Mouse (Mus musculus) heart, postnatal 0 days (tissue): ENCODE measurements around the gene D430041D05Rik. TPM values are rescaled to one million over a fixed set of nuclear protein-coding genes. Genes with fewer than 3 reads are reported as not detected.
A peak's percentile ranks its signal among the peaks of the same experiment; 100 is the strongest.

ENCODE experiments used
- ATAC-seq: fragments of 200-750 bp; cut with Nextera tagmentation; 2 replicates; pipeline ENCODE4 v1.8.0; 2017; ENCODE audit warnings: low read depth, moderate number of reproducible peaks, moderate library complexity; ENCODE audit not compliant: insufficient read depth
- DNase-seq: peaks from one replicate; pipeline ENCODE4 v3.0.0-alpha.2; 2016; ENCODE audit warnings: low spot score
- H3K27ac ChIP-seq: fragments of 300-500 bp; sonication (generic); 2 replicates; pipeline ENCODE4 v1.5.1; 2014; ENCODE audit warnings: low read depth, mild to moderate bottlenecking
- H3K27me3 ChIP-seq: fragments of 300-500 bp; sonication (generic); 2 replicates; pipeline ENCODE4 v1.6.1; 2014; ENCODE audit warnings: low read length, mixed read lengths; ENCODE audit not compliant: control insufficient read depth, insufficient read depth
- H3K36me3 ChIP-seq: fragments of 300-500 bp; sonication (generic); replicated peaks from 2 replicates; pipeline ENCODE4 v1.6.1; 2014; ENCODE audit warnings: low read length, mixed read lengths; ENCODE audit not compliant: control insufficient read depth, insufficient read depth
- H3K4me1 ChIP-seq: fragments of 300-500 bp; sonication (generic); 2 replicates; pipeline ENCODE4 v1.6.1; 2014; ENCODE audit warnings: antibody characterized with exemption; ENCODE audit not compliant: control insufficient read depth, insufficient read depth
- H3K4me2 ChIP-seq: fragments of 300-500 bp; sonication (generic); 2 replicates; pipeline ENCODE4 v1.6.1; 2014; ENCODE audit warnings: low read depth, mild to moderate bottlenecking, low read length, moderate library complexity
- H3K4me3 ChIP-seq: fragments of 300-500 bp; sonication (generic); 2 replicates; pipeline ENCODE4 v1.5.1; 2014; ENCODE audit warnings: low read depth, low read length
- H3K9ac ChIP-seq: fragments of 300-500 bp; sonication (generic); replicated peaks from 2 replicates; pipeline ENCODE4 v1.6.1; 2014; ENCODE audit warnings: low read depth, low read length, mixed read lengths
- H3K9me3 ChIP-seq: fragments of 300-500 bp; sonication (generic); replicated peaks from 2 replicates; pipeline ENCODE4 v1.6.1; 2016; ENCODE audit warnings: low read length; ENCODE audit not compliant: control insufficient read depth
- CTCF ChIP-seq: IDR thresholded peaks from 2 replicates; pipeline ENCODE4 v1.5.1; 2016; ENCODE audit warnings: antibody characterized with exemption, control low read depth, low read depth
- EP300 ChIP-seq: IDR thresholded peaks from 2 replicates; pipeline ENCODE4 v1.6.1; 2016; ENCODE audit warnings: antibody characterized with exemption, low read depth
- WGBS: fragments of 180-500 bp; shearing (Covaris S2); extraction: QIAGEN DNeasy Blood & Tissue Kit; methylation state at CpG from one replicate; pipeline ENCODE4 v1.1.7; 2014; 5-methylcytosine and 5-hydroxymethylcytosine counted together
- polyA plus RNA-seq: library from polyadenylated mRNA; unstranded; fragments of >200 nt; fragmentation: Nextera tagmentation; extraction: Ambion mirVana; gene quantifications from 2 replicates; pipeline ENCODE4 v1.2.1, GENCODE M21; 2015
- total RNA-seq: library from RNA; depleted of rRNA; stranded (reverse); fragments of >200 nt; gene quantifications from 2 replicates; pipeline ENCODE4 v1.2.3, GENCODE M21; 2014; ENCODE audit warnings: low replicate concordance; rRNA removed

The D430041D05Rik gene
- total RNA-seq (not detected in 2 replicates), polyA plus RNA-seq (0.03 TPM in 1 of 2 replicates, not detected in the other)

GRCm38 (mm10) chr2:104410963-104411545 is at the start of gene D430041D05Rik:
TSS of gene D430041D05Rik (minus strand) at chr2:104411013.
- Histone ChIP-seq H3K9ac (peak within 1 kb of the TSS; percentile 56), H3K4me1 (0 out of 2 replicates have a peak, but pooled peaks cover 6% of the 10 kb centered on the region), H3K27me3 (peaks cover 58% of the 10 kb centered on the region), H3K36me3 (no peaks in the 10 kb centered on the region), H3K9me3 (no peaks in the 10 kb centered on the region), H3K4me3 (peak within 1 kb of the TSS; percentile 58), H3K27ac (no peak within 1 kb of the TSS), H3K4me2 (peak within 1 kb of the TSS; percentile 93)
- 54% methylated on average over 4 of the region's 4 CpGs for WGBS
- no peak for ATAC-seq
- TF ChIP-seq EP300 (no peak), CTCF (no peak)
- DNase-seq = no peak

- TF ChIP-seq CTCF (no peak), EP300 (no peak)
- Histone ChIP-seq H3K4me3 (no peak overlapping the region), H3K9ac (no peak overlapping the region), H3K4me1 (peaks cover 60% of the 10 kb centered on the region), H3K27ac (peak overlapping the region; percentile 36), H3K9me3 (no peaks in the 10 kb centered on the region), H3K36me3 (no peaks in the 10 kb centered on the region), H3K27me3 (no peaks in the 10 kb centered on the region), H3K4me2 (no peak overlapping the region; the same call in 1 of the 2 replicates)
- ATAC-seq (no peak), DNase-seq (no peak)
- WGBS = 25% methylated on average over 3 of the region's 3 CpGs
Measured at GRCm38 (mm10) chr2:104460021-104460420, 49.2 kb upstream of the D430041D05Rik start.

- ATAC-seq (no peak), DNase-seq (no peak)
- Histone ChIP-seq H3K27ac (peak overlapping the region; percentile 46), H3K4me2 (no peak overlapping the region), H3K36me3 (no peaks in the 10 kb centered on the region), H3K27me3 (no peaks in the 10 kb centered on the region), H3K9ac (no peak overlapping the region), H3K9me3 (no peaks in the 10 kb centered on the region), H3K4me3 (no peak overlapping the region), H3K4me1 (peaks cover 67% of the 10 kb centered on the region)
- TF ChIP-seq CTCF = no peak
- no peak for TF ChIP-seq EP300
- 57% methylated on average over 8 of the region's 8 CpGs for WGBS
Measured at GRCm38 (mm10) chr2:104458569-104459332, 47.9 kb upstream of the D430041D05Rik start.

- ATAC-seq = no peak
- Histone ChIP-seq H3K4me3 (no peak overlapping the region), H3K4me2 (peak overlapping the region; percentile 23; the same call in 1 of the 2 replicates), H3K27me3 (no peaks in the 10 kb centered on the region), H3K9ac (no peak overlapping the region), H3K9me3 (no peaks in the 10 kb centered on the region), H3K4me1 (peaks cover 66% of the 10 kb centered on the region), H3K27ac (peak overlapping the region; percentile 74), H3K36me3 (no peaks in the 10 kb centered on the region)
- TF ChIP-seq EP300 (no peak), CTCF (no peak)
- DNase-seq = no peak
- WGBS = 24% methylated on average over 3 of the region's 3 CpGs
Measured at GRCm38 (mm10) chr2:104457106-104457505, 46.3 kb upstream of the D430041D05Rik start.

- peaks cover 78% of the 10 kb centered on the region for H3K4me1 ChIP-seq
Measured at GRCm38 (mm10) chr2:104450685-104451084, 39.9 kb upstream of the D430041D05Rik start.

More at GRCm38 (mm10) chr2:104450685-104451084, 39.9 kb upstream of the D430041D05Rik start:
- Histone ChIP-seq H3K4me3 (no peak overlapping the region), H3K9me3 (no peaks in the 10 kb centered on the region), H3K9ac (peak overlapping the region; percentile 28), H3K36me3 (0 out of 2 replicates have a peak, but pooled peaks cover 3% of the 10 kb centered on the region), H3K27me3 (no peaks in the 10 kb centered on the region), H3K27ac (peak overlapping the region; percentile 94), H3K4me2 (0 out of 2 replicates have a peak overlapping the region, but pooled peaks have one; percentile 26)
- DNase-seq (no peak), ATAC-seq (no peak)
- TF ChIP-seq CTCF (no peak), EP300 (no peak)
- WGBS = 33% methylated on average over 3 of the region's 3 CpGs
